Mouse (Mus musculus) heart, postnatal 14 days (tissue): ENCODE results near the gene Tmem215. TPM values are rescaled to one million over a fixed set of nuclear protein-coding genes. Genes with fewer than 3 reads are reported as not detected.

ENCODE experiments used
- total RNA-seq, 2 experiments: library from RNA; stranded (reverse); gene quantifications; 2 replicates each; pipeline ENCODE4 v1.2.3; 2021

The Tmem215 gene
- total RNA-seq, 2 experiments from 2014 or later, result not detected

Other genes starting within 250 kb of the Tmem215 start
- gene Ddx58, start 232.4 kb upstream of the Tmem215 start, total RNA-seq, result 1 to 10 TPM; 8.1 to 9.1 TPM
- 10 to 100 TPM; 28.2 to 42.4 TPM for gene Smim27, start 202.6 kb upstream of the Tmem215 start, total RNA-seq
- 10 to 100 TPM; 12.1 to 12.3 TPM for gene Topors, start 202.3 kb upstream of the Tmem215 start, total RNA-seq
- 100 to 1,000 TPM; 448 to 463 TPM for gene Ndufb6, start 192.8 kb upstream of the Tmem215 start, total RNA-seq
- gene Aptx, start 231.0 kb downstream of the Tmem215 start, total RNA-seq, result 10 to 100 TPM; 14.4 to 15.3 TPM
- gene Dnaja1, start 250.0 kb downstream of the Tmem215 start, total RNA-seq, result 100 to 1,000 TPM in 1 of 2 experiments, 10 to 100 TPM in 1; 79.5 to 110 TPM